Mouse (Mus musculus) midbrain, embryonic 12.5 days (tissue): ENCODE data around the gene Pga5. TPM values are rescaled to one million over a fixed set of nuclear protein-coding genes. Genes with fewer than 3 reads are reported as not detected.

ENCODE experiments used
- ATAC-seq: fragments of 200-750 bp; cut with Nextera tagmentation; 2 replicates; pipeline ENCODE4 v1.8.0; 2017; ENCODE audit warnings: low read depth, moderate TSS enrichment, moderate library complexity; ENCODE audit not compliant: low FRiP score
- H3K27ac ChIP-seq: fragments of 300-500 bp; sonication (generic); replicated peaks from 2 replicates; pipeline ENCODE4 v1.5.1; 2016; ENCODE audit warnings: mild to moderate bottlenecking
- H3K27me3 ChIP-seq: fragments of 300-500 bp; sonication (generic); 2 replicates; pipeline ENCODE4 v1.6.1; 2016; ENCODE audit warnings: mild to moderate bottlenecking
- H3K36me3 ChIP-seq: fragments of 300-500 bp; sonication (generic); 2 replicates; pipeline ENCODE4 v1.6.1; 2016
- H3K4me1 ChIP-seq: fragments of 300-500 bp; sonication (generic); 2 replicates; pipeline ENCODE4 v1.6.1; 2016
- H3K4me2 ChIP-seq: fragments of 300-500 bp; sonication (generic); replicated peaks from 2 replicates; pipeline ENCODE4 v1.6.1; 2016; ENCODE audit warnings: mild to moderate bottlenecking, moderate library complexity
- H3K4me3 ChIP-seq: fragments of 300-500 bp; sonication (generic); 2 replicates; pipeline ENCODE4 v1.5.1; 2016; ENCODE audit warnings: mild to moderate bottlenecking
- H3K9ac ChIP-seq: fragments of 300-500 bp; sonication (generic); replicated peaks from 2 replicates; pipeline ENCODE4 v1.6.1; 2016; ENCODE audit warnings: mild to moderate bottlenecking, moderate library complexity
- H3K9me3 ChIP-seq: fragments of 300-500 bp; sonication (generic); 2 replicates; pipeline ENCODE4 v1.6.1; 2016; ENCODE audit warnings: mild to moderate bottlenecking
- WGBS: fragments of 180-500 bp; shearing (Covaris S2); methylation state at CpG from one replicate; pipeline ENCODE4 v1.1.7; 2016; 5-methylcytosine and 5-hydroxymethylcytosine counted together
- polyA plus RNA-seq: library from polyadenylated mRNA; unstranded; fragments of >200 nt; fragmentation: Nextera tagmentation; extraction: Ambion mirVana; gene quantifications from 2 replicates; pipeline ENCODE4 v1.2.1, GENCODE M21; 2016

The Pga5 gene
- polyA plus RNA-seq, 1 experiment from 2014 or later = not detected

DNA sequence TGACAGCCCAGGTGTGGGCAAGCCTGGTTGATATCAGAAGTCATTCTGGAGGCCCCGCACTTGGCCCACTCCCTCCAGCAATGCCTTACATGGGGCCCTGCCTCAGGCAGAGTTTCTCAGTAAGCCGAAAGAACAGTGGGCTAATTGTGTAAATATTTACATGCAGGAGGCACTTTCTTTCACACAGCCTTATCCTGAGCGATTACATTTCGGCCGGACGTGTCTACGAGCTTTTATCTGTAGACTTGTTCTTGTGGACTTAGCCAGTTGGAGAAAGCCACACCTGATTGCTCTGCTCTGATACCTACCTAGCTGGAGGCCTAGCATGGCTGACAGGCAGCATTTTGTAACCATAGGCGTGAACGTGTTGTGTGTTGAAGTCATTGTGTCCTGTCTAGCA lies 22.0 kb upstream of the Pga5 start:
- peaks cover 61% of the 10 kb centered on the region for H3K4me1 ChIP-seq
- no peak overlapping the region for H3K4me2 ChIP-seq
- H3K27me3 ChIP-seq = 0 out of 2 replicates have a peak, but pooled peaks cover 7% of the 10 kb centered on the region
- 66% methylated on average over 9 of the region's 9 CpGs for WGBS
- H3K9ac ChIP-seq = no peak overlapping the region
- no peak for ATAC-seq
- no peaks in the 10 kb centered on the region for H3K36me3 ChIP-seq
- no peaks in the 10 kb centered on the region for H3K9me3 ChIP-seq
- no peak overlapping the region for H3K27ac ChIP-seq
- H3K4me3 ChIP-seq = no peak overlapping the region

DNA sequence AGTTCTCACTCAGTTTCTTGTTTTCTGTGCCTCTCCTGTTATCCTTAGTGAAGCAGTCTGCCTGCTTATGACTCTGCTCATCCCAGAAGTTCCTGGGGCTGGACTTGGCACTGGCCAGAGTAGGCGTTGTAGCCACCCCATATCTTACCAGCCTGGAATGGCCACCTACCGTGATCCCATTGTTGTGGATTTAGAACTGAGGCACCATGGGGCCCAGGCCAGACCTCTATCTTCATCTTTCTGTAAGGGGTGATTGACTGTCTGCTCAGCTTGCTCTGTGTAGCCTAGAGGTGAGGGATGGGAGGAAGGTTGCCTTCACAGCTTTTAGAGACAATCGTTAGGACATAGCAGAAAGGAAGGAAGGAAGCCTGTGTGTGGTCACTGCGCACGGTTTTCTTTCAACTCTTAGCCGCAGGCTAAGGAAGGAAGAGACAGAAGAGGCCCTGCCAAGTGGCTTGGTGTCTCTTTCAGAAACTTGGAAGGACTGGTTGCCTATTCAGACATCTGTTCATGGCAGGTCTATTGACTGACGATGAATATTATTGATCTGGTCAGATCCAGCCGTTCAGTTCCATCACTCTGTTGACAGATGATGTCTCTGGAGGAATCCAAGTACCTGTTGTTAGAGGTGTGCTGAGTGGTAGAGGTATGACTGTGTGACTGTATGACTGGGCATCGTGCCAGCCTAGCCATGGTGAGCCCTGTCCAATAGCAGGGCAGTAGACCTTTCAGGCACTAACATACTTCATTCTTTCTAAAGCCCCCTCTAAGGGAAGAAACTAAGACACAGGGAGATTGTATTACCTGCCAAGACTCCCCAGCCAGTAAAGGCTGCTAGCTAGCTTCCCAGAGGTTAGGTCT lies 20.5 kb upstream of the Pga5 start:
- no peak overlapping the region for H3K4me2 ChIP-seq
- H3K9ac ChIP-seq = 0 out of 2 replicates have a peak overlapping the region, but pooled peaks have one; percentile 5
- H3K4me3 ChIP-seq = no peak overlapping the region
- WGBS = 70% methylated on average over 9 of the region's 9 CpGs
- H3K27ac ChIP-seq = no peak overlapping the region
- no peak for ATAC-seq
- 0 out of 2 replicates have a peak, but pooled peaks cover 5% of the 10 kb centered on the region for H3K27me3 ChIP-seq
- no peaks in the 10 kb centered on the region for H3K9me3 ChIP-seq
- peaks cover 61% of the 10 kb centered on the region for H3K4me1 ChIP-seq
- no peaks in the 10 kb centered on the region for H3K36me3 ChIP-seq

DNA sequence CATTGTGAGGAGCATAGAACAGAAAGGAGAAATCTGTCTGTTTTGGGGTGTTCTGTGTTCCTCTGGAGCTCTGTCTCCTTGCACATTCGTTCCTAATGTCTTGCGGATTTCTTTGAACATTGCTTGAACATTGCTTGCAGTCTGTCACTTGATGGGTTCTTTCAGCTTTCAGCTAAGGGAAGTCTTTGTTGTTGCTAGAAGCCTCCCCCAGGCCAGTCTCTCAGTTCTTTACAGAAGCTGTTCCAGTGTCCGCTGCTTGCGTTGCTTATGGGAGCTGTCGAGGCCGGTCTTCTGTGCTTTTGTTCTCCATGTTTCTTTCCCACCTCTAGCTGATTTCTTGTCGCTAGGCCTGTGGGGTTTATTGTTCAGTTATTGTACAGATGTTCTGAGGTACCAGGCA lies 17.9 kb upstream of the Pga5 start:
- no peak overlapping the region for H3K4me3 ChIP-seq
- H3K4me2 ChIP-seq = peak overlapping the region; percentile 6; the same call in 1 of the 2 replicates
- H3K9ac ChIP-seq = 0 out of 2 replicates have a peak overlapping the region, but pooled peaks have one; percentile 20
- no peaks in the 10 kb centered on the region for H3K36me3 ChIP-seq
- peak overlapping the region; percentile 54 for H3K27ac ChIP-seq
- 22% methylated on average over 7 of the region's 7 CpGs for WGBS
- H3K4me1 ChIP-seq = peaks cover 56% of the 10 kb centered on the region
- no peaks in the 10 kb centered on the region for H3K9me3 ChIP-seq
- ATAC-seq = no peak
- H3K27me3 ChIP-seq = no peaks in the 10 kb centered on the region

DNA sequence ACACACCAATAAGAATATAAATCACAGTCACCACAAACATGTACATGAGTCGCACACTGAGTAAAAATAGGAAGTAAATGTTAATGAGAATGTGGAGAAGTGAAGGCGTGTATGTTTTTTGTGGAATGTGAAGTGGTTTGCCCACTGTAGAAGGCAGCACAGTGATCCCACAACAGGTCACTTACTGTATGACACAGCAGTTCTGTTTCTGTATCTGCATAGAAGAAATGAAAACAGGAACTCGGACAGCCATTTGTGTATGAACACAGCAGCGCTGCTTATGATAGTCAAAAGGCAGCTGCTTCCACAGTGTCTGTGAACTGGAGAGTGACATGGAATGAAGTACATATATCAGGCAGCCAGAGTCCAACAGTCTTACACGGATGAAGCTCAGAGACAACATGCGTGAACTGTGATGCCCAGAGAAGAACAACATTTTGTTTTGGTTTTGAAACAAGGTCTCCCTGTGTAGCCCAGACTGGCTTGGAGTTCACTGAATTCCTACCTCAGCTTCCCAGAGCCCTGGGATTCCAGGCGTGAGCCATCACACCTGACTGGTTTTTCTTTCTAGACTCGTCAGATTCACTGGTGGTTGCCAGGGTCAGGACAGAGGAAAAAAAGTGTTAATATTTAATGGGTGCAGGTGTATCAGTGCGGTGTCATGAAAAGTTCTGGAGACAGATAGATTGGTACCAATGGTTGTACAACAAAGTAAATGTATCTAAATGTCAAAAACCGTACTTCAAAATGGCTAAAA lies 16.2 kb upstream of the Pga5 start:
- Histone ChIP-seq H3K36me3 (no peaks in the 10 kb centered on the region), H3K4me1 (peaks cover 51% of the 10 kb centered on the region), H3K4me3 (no peak overlapping the region), H3K9ac (no peak overlapping the region), H3K27me3 (no peaks in the 10 kb centered on the region), H3K4me2 (no peak overlapping the region), H3K9me3 (no peaks in the 10 kb centered on the region), H3K27ac (no peak overlapping the region)
- 86% methylated on average over 10 of the region's 10 CpGs for WGBS
- no peak for ATAC-seq

DNA sequence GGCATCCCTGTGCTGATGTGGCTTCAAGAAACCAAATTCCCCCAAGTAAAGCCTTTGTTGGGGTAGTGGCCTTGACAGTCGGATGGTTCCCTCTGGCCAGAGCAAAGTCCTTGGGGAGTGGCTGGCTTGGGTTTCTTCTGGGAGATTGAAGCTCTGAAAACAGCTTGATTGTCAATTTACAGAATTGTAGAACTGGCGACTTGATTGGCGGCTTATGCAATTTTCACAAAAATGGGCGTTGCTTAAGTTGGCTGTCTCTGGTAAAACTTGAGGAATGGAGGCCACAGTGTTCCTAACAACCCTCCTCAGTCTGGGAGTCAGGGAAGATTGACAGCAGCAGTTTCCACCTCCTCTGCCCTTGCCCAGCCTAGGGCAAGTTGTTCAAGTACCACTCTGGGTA lies 14.5 kb upstream of the Pga5 start:
- H3K27me3 ChIP-seq = no peaks in the 10 kb centered on the region
- H3K27ac ChIP-seq = no peak overlapping the region
- peaks cover 43% of the 10 kb centered on the region for H3K4me1 ChIP-seq
- ATAC-seq = no peak
- 94% methylated on average over 4 of the region's 4 CpGs for WGBS
- no peak overlapping the region for H3K4me2 ChIP-seq
- H3K4me3 ChIP-seq = no peak overlapping the region
- no peaks in the 10 kb centered on the region for H3K36me3 ChIP-seq
- H3K9ac ChIP-seq = no peak overlapping the region
- H3K9me3 ChIP-seq = no peaks in the 10 kb centered on the region

DNA sequence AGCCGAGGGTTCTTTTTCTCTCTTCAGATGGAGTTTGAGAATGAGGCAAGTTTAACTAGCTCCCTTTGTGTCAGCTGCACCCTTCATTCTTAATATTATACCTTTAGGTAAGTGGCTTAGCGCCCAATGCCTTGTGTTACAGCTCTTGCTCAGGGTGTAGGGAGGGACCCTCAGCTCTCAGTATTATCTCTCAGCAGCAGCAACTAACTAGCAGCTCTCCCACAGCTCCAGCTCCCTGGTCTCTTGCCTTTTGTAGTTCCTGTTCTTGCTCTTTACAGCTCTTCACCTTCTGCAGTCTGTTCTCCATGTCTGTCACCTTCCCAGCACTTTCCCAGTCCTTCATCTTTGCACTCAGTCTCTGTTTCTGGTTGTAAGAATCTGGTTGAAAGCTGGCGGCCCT lies 13.8 kb upstream of the Pga5 start:
- Histone ChIP-seq H3K27ac (no peak overlapping the region), H3K9me3 (no peaks in the 10 kb centered on the region), H3K4me3 (no peak overlapping the region), H3K36me3 (no peaks in the 10 kb centered on the region), H3K4me1 (peaks cover 38% of the 10 kb centered on the region), H3K9ac (no peak overlapping the region), H3K4me2 (no peak overlapping the region), H3K27me3 (no peaks in the 10 kb centered on the region)
- WGBS = 81% methylated on average over 3 of the region's 3 CpGs
- ATAC-seq = no peak

DNA sequence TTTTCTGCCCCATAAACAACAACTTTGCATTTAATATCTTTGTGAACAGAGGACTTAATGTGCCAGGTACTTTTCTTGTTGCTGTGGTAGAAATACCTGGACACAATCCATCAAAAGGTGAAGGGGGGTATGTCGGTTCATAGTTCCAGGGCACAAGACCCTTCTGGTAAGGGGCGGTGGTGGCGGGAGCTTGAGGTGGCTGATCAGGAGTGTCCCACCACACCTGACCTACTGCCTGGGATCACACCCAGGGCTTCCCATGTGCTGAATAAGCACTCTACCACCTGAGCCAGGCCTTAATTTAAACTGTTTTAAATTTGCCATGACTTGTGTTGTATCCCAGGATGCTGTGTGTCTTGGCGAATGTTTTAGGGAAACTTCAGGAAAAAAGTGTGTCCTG lies 13.2 kb upstream of the Pga5 start:
- no peak overlapping the region for H3K4me3 ChIP-seq
- H3K4me1 ChIP-seq = peaks cover 36% of the 10 kb centered on the region
- no peaks in the 10 kb centered on the region for H3K36me3 ChIP-seq
- WGBS = 95% methylated on average over 4 of the region's 4 CpGs
- ATAC-seq = no peak
- no peaks in the 10 kb centered on the region for H3K27me3 ChIP-seq
- no peaks in the 10 kb centered on the region for H3K9me3 ChIP-seq
- H3K9ac ChIP-seq = no peak overlapping the region
- H3K27ac ChIP-seq = no peak overlapping the region
- H3K4me2 ChIP-seq = no peak overlapping the region

DNA sequence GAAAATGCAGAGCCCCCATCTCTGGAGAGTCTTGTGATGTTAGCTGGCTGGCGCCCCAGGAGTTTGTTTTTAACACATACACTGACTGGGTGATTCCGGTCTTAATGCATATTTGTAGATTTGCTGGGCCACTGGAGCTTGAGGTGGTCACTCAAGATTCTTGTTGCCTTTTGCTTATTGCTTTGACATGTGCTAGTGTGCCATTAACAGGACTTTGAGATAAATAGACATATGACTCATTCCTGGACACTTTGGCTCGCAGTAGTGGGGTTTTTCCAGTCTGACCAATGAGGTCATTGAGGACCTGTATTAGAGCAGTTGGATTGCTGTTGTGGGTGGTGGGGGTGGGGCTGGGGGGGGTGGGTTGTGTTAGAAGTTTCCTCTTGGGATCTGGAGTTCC lies 12.5 kb upstream of the Pga5 start:
- no peak for ATAC-seq
- WGBS = 87% methylated on average over 3 of the region's 3 CpGs
- peaks cover 29% of the 10 kb centered on the region for H3K4me1 ChIP-seq
- H3K36me3 ChIP-seq = no peaks in the 10 kb centered on the region
- no peak overlapping the region for H3K9ac ChIP-seq
- H3K4me3 ChIP-seq = no peak overlapping the region
- H3K27me3 ChIP-seq = no peaks in the 10 kb centered on the region
- H3K4me2 ChIP-seq = peak overlapping the region; percentile 77
- no peak overlapping the region for H3K27ac ChIP-seq
- H3K9me3 ChIP-seq = no peaks in the 10 kb centered on the region

DNA sequence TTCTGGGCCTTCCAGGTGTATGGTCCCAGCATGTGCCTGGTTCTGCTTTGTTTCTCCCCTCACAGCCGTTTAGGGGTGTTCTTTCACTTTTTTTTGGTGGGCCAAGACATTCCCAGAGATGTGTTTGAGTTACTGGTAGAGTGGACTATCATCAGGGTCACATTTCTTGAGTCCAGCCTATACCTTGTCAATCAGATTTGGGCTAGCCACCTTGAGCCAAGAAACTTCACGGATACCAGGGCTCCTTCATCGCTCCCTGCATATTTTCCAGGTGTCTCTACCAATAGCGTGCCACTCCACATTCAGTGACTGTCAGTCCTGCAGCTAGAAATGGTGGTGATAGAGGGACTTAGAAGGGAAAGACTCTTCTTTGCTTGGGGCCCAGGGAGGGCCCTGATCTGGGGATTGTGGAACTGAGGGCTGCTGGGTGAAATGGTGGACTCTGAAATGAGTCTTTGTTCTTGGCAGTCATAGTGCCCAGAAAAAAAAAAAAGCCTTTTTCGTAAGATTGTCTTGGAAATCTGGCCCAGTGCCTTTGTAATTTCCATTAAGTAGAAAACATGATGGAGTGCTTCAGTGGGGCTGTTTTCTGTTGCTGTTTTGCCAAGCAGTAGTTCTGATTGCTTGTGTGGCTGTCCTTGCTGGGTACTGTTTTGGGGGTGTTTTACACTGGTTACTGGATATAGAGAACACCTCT lies 11.7 kb upstream of the Pga5 start:
- Histone ChIP-seq H3K9me3 (no peaks in the 10 kb centered on the region), H3K27me3 (no peaks in the 10 kb centered on the region), H3K4me3 (peak overlapping the region; percentile 80), H3K4me1 (peaks cover 25% of the 10 kb centered on the region), H3K36me3 (no peaks in the 10 kb centered on the region), H3K27ac (peak overlapping the region; percentile 94), H3K4me2 (peak overlapping the region; percentile 77), H3K9ac (peak overlapping the region; percentile 76)
- no peak for ATAC-seq
- WGBS = 65% methylated on average over 5 of the region's 5 CpGs

DNA sequence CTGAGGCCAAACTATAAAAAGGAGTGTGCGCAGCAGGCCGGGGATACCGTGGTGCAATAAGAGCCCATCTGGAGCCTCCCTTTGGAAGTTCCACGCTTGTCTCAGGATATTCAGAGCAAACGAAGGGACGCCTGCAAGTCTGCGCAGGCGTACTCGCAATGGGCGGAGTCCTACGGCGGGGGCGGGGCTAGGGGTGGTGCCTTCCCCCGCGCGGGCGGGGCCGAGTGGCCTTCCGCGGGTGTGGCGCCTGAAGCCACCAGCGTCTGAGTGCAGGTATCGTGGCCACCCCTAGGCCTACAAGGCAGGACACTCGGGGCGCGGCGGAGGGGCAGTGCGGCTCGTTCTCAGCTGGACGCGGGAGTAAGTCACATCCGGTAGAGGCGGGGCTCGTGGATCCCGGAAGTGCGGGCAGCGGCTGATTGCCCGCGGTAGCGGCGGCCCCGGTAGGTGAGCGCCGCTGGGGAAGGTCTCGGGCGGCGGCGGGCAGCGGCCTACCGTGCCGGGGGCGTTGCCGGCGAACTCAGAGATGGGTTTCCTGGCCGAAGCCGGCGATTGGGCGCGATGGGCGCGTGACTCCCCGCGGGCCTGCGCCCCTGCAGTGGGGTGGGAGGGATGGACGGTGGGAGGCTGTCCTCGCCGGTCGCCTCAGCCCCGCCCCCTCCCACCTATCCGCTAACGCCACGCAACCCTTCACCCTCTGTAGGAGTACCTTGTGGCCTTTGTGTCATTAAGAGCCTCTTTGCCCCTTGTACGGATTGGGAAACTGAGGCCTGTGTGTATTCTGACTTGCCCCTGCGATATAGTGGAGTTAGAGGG lies 10.9 kb upstream of the Pga5 start, which contains the start of gene Vps37c:
Vps37c (plus strand) TSS at position 199 of the 816 bp plus-strand sequence.
- under 1% methylated on average over 60 of the region's 74 CpGs for WGBS
- peak within 1 kb of the TSS; percentile 76 for H3K9ac ChIP-seq
- H3K27me3 ChIP-seq = no peaks in the 10 kb centered on the region
- H3K9me3 ChIP-seq = no peaks in the 10 kb centered on the region
- H3K4me2 ChIP-seq = peak within 1 kb of the TSS; percentile 77
- H3K4me3 ChIP-seq = peak within 1 kb of the TSS; percentile 80
- peak; percentile 93 for ATAC-seq
- no peaks in the 10 kb centered on the region for H3K36me3 ChIP-seq
- H3K27ac ChIP-seq = peak within 1 kb of the TSS; percentile 94
- peaks cover 25% of the 10 kb centered on the region for H3K4me1 ChIP-seq

DNA sequence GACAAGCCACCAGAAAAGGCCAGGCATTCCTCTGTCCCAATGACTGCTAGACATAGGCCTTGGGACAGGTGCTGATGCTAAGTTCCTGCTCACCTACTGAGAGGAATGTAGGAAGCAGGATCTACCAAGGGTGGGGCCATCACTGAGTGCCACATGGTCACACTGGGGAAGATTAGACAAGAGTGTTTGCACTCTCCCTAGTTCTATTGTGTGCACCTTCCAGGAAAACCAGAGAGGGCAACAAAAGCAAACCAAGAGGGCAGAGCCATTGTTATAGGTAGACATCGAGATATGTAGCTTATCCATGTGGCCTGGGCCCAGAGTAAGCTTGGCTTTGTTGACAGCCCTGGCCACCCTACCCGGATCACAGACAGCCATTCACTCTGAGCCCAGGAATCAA lies 7.9 kb upstream of the Pga5 start:
- Histone ChIP-seq H3K27me3 (no peaks in the 10 kb centered on the region; the same call in 1 of the 2 replicates), H3K4me3 (no peak overlapping the region), H3K27ac (no peak overlapping the region), H3K9me3 (no peaks in the 10 kb centered on the region), H3K4me2 (no peak overlapping the region), H3K36me3 (no peaks in the 10 kb centered on the region), H3K9ac (no peak overlapping the region), H3K4me1 (peaks cover 20% of the 10 kb centered on the region)
- 75% methylated on average over 2 of the region's 2 CpGs for WGBS
- no peak for ATAC-seq
